Mouse (Mus musculus) heart, postnatal 14 days (tissue): Measurements from ENCODE around the gene Pin1rt1. TPM values are rescaled to one million over a fixed set of nuclear protein-coding genes. Genes with fewer than 3 reads are reported as not detected.

Experiments
- DNase-seq, 2 experiments: peaks; one replicate each; pipeline ENCODE4 v3.0.0; 2021 to 2022
- intact Hi-C: fragments of 180-260 bp; cut with DNase I; formaldehyde crosslinking; loops from one replicate; pipeline ENCODE4 v1.15.1; 2025
- total RNA-seq, 2 experiments: library from RNA; stranded (reverse); gene quantifications; 2 replicates each; pipeline ENCODE4 v1.2.3; 2021

Pin1rt1 gene
- total RNA-seq, 2 experiments from 2014 or later, result not detected

DNA sequence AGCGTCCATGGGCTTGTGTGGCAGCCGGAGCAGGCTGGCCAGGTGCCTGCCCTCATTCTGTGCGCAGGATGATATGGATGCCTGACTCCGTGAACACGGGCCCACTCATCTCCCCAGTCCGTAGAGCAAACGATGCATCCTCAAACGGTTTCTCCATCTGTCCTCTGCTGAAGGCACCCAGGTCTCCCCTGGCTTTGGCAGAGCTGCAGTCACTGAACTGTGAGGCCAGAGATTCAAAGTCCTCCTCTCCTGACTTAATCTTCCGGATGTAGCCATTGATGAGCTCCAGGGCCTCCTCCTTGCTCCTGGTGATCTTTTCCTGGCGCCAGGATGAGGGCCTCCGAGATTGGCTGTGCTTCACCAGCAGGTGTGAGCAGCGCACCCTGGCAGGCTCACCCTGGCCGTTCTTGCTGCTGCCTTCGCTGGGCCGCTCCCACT lies 1.9 kb downstream of the Pin1rt1 start:
- DNase-seq, result no peak
- intact Hi-C loops, result no loop called here

DNA sequence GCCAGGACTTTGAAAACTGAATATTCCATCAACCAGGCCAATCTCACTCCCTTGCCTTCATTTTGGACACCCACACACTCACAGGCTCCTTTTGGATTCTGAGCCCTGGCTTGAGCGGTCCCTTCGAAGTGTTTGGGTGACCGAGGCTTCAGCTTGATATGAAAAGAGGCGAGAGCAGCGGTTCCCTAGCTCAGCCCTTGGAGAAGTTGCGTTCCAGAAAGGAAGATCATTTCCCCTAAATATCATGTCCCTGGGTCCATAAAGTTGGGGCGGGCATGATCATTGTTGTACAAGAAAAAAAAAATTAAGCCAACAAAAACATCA lies 3.7 kb downstream of the Pin1rt1 start:
- intact Hi-C loops, result no loop called here
- DNase-seq, result no peak

GRCm38 (mm10) chr2:104711585-104712485 lies 4.3 kb downstream of the Pin1rt1 start, which contains the start of gene Tcp11l1:
Gene Tcp11l1, minus strand, starts transcription at chr2:104712169.
- intact Hi-C loops, result no loop called here

DNA sequence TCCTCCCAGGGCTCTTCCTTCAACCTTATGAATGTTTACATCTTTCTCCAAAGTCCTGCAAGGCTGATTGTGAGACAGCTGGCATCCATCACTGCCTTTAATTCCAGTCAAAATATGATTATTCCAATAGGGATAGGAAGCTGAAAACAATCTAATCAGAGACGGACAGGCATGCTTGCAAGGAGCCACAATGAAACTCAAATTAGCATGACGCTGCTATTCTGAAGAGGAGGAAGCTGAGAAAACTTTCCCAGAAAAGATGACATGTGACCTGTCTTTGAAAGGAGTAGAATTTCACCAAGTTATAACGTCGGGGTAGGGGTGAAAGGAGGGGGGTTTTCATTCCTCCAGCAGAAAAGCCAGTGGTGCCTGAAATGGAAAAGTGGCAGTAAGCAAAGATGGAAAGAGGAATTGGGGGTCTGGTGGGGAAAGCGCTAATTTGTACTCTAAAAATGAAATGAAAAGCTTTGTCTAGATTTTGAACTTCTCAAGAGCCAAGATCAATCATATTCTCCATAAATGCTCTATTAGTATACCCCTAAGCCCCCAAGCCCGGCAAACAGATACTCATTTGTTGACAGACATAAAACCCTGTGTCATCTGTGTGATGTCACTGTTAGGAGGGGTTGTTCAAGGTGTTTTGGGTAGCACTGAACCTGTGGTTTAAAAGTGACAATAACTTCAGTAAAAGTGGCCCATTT lies 5.4 kb downstream of the Pin1rt1 start:
- intact Hi-C loops, result no loop called here

More at GRCm38 (mm10) chr2:104711585-104712485, 4.3 kb downstream of the Pin1rt1 start, which contains the start of gene Tcp11l1:
- DNase-seq, result peak; percentile 64 to 67

GRCm38 (mm10) chr2:104709786-104710337 lies 6.3 kb downstream of the Pin1rt1 start:
- DNase-seq, result no peak
- intact Hi-C loops, result no loop called here

More for the DNA sequence above, 5.4 kb downstream of the Pin1rt1 start:
- no peak for DNase-seq

- intact Hi-C loops, result no loop called here
These were observed 11.8 kb downstream of the Pin1rt1 start for GRCm38 (mm10) chr2:104704355-104704754.

DNA sequence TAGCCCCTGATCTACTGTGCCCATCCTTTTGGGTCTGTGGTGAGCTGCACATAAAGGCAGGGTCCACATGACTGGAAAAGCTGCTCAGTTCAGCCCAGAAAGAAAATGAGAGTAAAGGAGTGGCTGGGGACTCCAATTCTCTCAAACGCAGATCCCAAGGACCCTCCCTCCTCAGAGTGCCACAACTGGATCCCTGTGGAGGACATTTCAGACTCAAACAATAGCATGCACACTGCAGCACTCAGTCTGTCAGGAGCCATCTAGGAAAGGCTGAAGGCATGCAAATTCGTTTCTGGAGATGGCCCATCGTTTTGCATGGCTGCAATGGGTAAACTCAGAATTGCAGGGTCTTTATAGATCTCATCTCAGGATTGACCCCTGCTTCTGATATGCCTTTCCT lies 13.0 kb downstream of the Pin1rt1 start:
- intact Hi-C loops, result no loop called here
- DNase-seq, result no peak

More at GRCm38 (mm10) chr2:104704355-104704754, 11.8 kb downstream of the Pin1rt1 start:
- DNase-seq, result no peak

DNA sequence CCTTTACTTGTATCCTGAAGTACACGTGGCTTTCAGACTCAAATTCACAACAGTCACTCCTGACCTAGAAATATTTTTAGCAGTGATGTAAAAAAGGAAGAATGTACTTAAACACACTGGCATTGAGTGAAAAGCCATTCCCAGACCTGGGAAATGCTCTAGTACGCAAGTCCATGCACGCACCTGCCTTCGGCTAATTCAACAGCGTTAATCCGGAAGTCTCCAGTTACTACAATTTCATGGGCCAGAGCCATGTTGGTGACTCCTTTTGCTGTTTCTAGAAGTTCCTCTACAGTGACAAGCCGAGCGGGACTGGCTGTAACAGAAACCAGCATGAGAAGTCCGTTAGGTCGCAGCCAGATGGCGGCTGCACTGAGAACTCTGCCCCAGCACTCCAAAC lies 16.5 kb downstream of the Pin1rt1 start:
- intact Hi-C loops, result no loop called here
- no peak for DNase-seq

DNA sequence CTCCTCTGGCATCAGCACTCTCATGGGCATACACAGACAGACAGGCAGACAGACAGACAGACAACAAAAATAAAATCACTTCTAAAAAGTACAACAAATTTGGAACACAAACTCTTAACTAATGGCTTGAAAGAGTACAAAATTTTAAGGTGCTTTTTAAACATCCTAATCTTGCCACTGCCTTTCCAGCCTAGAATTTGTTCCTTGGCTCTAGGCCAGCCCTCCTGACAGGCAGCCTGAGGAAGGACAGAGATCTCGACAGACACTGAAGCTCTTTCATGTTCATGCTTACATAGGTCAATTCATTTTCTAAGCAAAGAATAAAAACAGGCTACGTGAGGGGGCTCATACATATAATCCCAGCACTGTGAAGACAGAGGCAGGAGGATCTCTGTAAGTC lies 23.6 kb downstream of the Pin1rt1 start:
- DNase-seq, result no peak
- intact Hi-C loops, result no loop called here

DNA sequence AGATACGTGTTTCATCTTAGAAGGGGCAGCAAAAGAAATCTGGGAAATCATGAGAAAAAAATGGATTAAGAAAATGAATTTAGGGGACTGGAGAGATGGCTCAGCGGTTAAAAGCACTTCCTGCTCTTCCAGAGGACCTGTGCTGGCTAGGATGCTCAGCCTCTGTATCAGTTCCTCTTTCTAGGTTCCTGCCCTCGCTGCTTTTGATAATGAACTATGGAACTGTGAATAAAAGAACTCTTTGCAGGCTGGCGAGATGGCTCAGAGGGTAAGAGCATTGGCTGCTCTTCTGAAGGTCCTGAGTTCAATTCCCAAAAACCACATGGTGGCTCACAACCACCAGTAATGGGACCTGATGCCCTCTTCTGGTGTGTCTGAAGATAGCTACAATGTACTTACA lies 25.5 kb downstream of the Pin1rt1 start:
- intact Hi-C loops, result no loop called here

DNA sequence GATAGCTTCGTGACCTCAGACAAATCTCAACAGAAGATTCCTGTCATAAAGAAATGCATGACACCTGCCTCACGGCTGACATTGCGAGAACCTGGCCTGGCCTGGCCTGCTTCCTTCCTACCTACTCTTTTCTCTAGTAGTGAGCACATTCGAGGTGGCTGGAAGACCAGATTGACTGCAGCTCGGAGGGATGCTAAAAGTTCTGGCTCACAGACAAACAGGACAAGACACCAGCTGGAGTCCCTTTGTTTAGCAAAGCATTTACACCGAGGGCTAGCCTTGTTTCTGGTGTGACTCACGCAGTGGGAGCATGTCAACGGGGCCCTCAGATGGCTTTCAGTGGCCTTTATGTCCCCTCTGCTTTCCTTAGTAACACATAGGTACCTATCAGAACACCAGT lies 27.5 kb downstream of the Pin1rt1 start:
- DNase-seq, result no peak
- intact Hi-C loops, result loop anchor here (5.0 kb wide), 1 partner anchor 539 kb away; no protein-coding TSS in a partner anchor

More for the DNA sequence above, 25.5 kb downstream of the Pin1rt1 start:
- DNase-seq, result no peak

GRCm38 (mm10) chr2:104688321-104688720 lies 27.9 kb downstream of the Pin1rt1 start:
- no peak for DNase-seq
- intact Hi-C loops, result loop anchor here (5.0 kb wide), 1 partner anchor 539 kb away; no protein-coding TSS in a partner anchor

DNA sequence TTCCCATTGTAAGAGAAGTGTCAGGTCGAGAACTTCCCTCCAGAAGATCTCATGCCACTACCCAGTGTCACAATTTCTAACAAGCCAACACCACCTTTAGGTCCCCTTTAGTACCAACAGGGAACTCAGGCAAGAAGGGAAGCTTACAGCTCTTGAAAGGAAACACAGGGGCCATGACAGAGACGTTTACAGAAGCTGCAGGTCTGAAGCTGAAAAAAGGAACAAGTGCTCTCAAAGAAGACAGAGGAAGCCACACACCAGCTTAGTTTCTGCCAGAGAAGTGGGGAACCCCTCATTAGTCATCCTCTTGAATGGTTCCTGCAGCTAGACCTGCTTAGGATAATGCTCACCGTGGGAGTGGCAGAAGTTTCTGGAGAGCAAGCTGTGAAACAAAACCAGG lies 28.9 kb downstream of the Pin1rt1 start:
- intact Hi-C loops, result loop anchor here (2.0 to 5.0 kb wide), 2 partner anchors 64 to 540 kb away; no protein-coding TSS in a partner anchor
- no peak for DNase-seq

DNA sequence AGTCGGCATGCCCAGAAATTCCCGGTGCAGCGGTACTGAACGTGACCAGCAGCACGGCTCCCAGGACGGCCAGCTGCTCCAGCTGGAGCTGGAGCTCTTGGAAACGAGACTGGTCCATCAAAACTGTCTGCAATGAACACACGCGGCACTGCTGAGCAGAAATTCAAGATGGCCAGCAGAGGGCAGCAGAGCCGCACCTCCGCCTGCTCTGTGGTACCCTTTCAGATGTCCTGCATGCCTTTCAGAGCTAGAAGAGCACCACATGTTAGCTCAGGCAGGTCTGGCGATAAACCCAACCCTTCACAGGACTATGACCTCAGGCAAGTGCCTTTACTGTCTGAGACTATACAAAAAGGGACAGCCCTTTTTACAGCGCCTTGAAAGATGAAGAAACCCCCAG lies 30.8 kb downstream of the Pin1rt1 start:
- intact Hi-C loops, result loop anchor here (1.0 to 5.0 kb wide), 2 partner anchors 89 to 542 kb away; no protein-coding TSS in a partner anchor
- DNase-seq, result peak; percentile 84 to 87

- DNase-seq, result no peak
- intact Hi-C loops, result loop anchor here (1.0 to 5.0 kb wide), 2 partner anchors 90 to 543 kb away; no protein-coding TSS in a partner anchor
These were observed 31.4 kb downstream of the Pin1rt1 start for GRCm38 (mm10) chr2:104684771-104685170.

- DNase-seq, result no peak
- intact Hi-C loops, result no loop called here
These were observed 38.9 kb downstream of the Pin1rt1 start for GRCm38 (mm10) chr2:104677326-104677725.

DNA sequence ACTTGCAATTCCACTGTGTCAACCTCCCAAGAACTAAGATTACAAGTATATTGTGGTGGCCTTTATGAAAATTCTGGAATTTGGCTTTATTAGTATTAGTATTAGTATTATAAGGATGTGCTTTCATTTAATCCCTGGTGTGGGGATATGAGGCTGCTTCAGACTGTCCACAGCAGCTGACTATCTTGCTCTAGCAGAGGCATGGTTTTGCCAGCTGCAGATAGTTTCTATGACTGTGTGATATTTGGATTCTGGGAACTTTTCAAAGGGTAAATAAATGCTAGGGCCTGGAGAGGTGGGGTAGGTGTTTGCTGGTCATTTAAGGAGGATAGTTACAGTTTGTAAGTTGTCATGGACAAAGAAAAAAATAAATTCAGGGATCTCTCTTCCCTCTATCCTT lies 44.5 kb downstream of the Pin1rt1 start:
- DNase-seq, result no peak
- intact Hi-C loops, result no loop called here

GRCm38 (mm10) chr2:104669122-104669804 lies 46.9 kb downstream of the Pin1rt1 start:
- intact Hi-C loops, result no loop called here

More at GRCm38 (mm10) chr2:104669122-104669804, 46.9 kb downstream of the Pin1rt1 start:
- no peak for DNase-seq
